Mouse (Mus musculus) liver, adult 2 months (tissue): ENCODE data around the gene Srp14.

Source experiments
- CTCF ChIP-seq: fragments of 200-500 bp; IDR thresholded peaks from 2 replicates; pipeline ENCODE4 v1.5.1; 2011; ENCODE audit warnings: low read depth, low read length, control low read depth
- POLR2A ChIP-seq: fragments of 200-500 bp; IDR thresholded peaks from 2 replicates; pipeline ENCODE4 v1.6.1; 2011; ENCODE audit warnings: low read length, control low read depth; ENCODE audit not compliant: insufficient read depth; ENCODE audit errors: extremely low read depth

- no peak for TF ChIP-seq CTCF
- TF ChIP-seq POLR2A: no peak
Observed at GRCm38 (mm10) chr2:118445696-118446674, 33.5 kb downstream of the Srp14 start.
